Mouse (Mus musculus) ES-E14 (cell line): ENCODE results near the gene Jup.

Source experiments
- MAFK ChIP-seq: IDR thresholded peaks from 2 replicates; pipeline ENCODE4 v1.6.1; 2014; ENCODE audit warnings: mild to moderate bottlenecking, low read depth, low read length, inconsistent platforms; ENCODE audit not compliant: insufficient read depth
- ZC3H11A ChIP-seq: IDR thresholded peaks from 2 replicates; pipeline ENCODE4 v1.6.1; 2012; ENCODE audit warnings: low read depth, mild to moderate bottlenecking, inconsistent platforms, low read length, borderline replicate concordance

- TF ChIP-seq ZC3H11A (peak; percentile 57; the same call in 1 of the 2 replicates), MAFK (0 out of 2 replicates have a peak, but pooled peaks have one; percentile 27)
Measured at GRCm38 (mm10) chr11:100425851-100426250, 28.3 kb upstream of the Jup start.
